Mouse (Mus musculus) liver, embryonic 14.5 days (tissue): ENCODE data around the gene Pphln1. TPM values are rescaled to one million over a fixed set of nuclear protein-coding genes. Genes with fewer than 3 reads are reported as not detected.

Experiments used
- ATAC-seq: fragments of 200-750 bp; cut with Nextera tagmentation; 2 replicates; pipeline ENCODE4 v1.8.0; 2017; ENCODE audit warnings: moderate number of reproducible peaks, mild to moderate bottlenecking, moderate library complexity; ENCODE audit not compliant: insufficient read depth
- DNase-seq, 3 experiments: peaks; one replicate each; pipeline ENCODE4 v3.0.0-alpha.2; 2012 to 2013; ENCODE audit warnings: low read depth in 3 of 3, low spot score in 3 of 3
- H3K27ac ChIP-seq: fragments of 300-500 bp; sonication (generic); 2 replicates; pipeline ENCODE4 v1.5.1; 2014; ENCODE audit warnings: moderate library complexity, mild to moderate bottlenecking, control low read depth, inconsistent platforms
- H3K27me3 ChIP-seq: fragments of 300-500 bp; sonication (generic); 2 replicates; pipeline ENCODE4 v1.6.1; 2014; ENCODE audit warnings: mild to moderate bottlenecking, low read length, moderate library complexity; ENCODE audit not compliant: control insufficient read depth, insufficient read depth
- H3K36me3 ChIP-seq: fragments of 300-500 bp; sonication (generic); replicated peaks from 2 replicates; pipeline ENCODE4 v1.6.1; 2014; ENCODE audit warnings: low read depth; ENCODE audit not compliant: control insufficient read depth, insufficient read depth
- H3K4me1 ChIP-seq, 2 experiments: fragments of 200-500 bp in 1 of 2; fragments of 300-500 bp in 1 of 2; sonication (generic) in 1 of 2; replicated peaks; 2 replicates each; pipeline ENCODE4 v1.6.1; 2012 to 2014; ENCODE audit warnings: antibody characterized with exemption in 1 of 2, inconsistent platforms in 1 of 2, low read length in 1 of 2; ENCODE audit not compliant: control insufficient read depth in 2 of 2, insufficient read depth in 2 of 2
- H3K4me2 ChIP-seq: fragments of 300-500 bp; sonication (generic); 2 replicates; pipeline ENCODE4 v1.6.1; 2014; ENCODE audit warnings: low read depth, mild to moderate bottlenecking, control low read depth, moderate library complexity
- H3K4me3 ChIP-seq, 2 experiments: fragments of 200-500 bp in 1 of 2; fragments of 300-500 bp in 1 of 2; sonication (generic) in 1 of 2; 2 replicates each; pipeline ENCODE4 v1.5.1; 2012 to 2014; ENCODE audit warnings: low read depth in 2 of 2, low read length in 2 of 2, mild to moderate bottlenecking in 2 of 2, control low read depth in 1 of 2, inconsistent platforms in 1 of 2, moderate library complexity in 1 of 2; ENCODE audit not compliant: insufficient read depth in 1 of 2
- H3K9ac ChIP-seq: fragments of 300-500 bp; sonication (generic); replicated peaks from 2 replicates; pipeline ENCODE4 v1.6.1; 2014; ENCODE audit warnings: mild to moderate bottlenecking, control low read depth, moderate library complexity
- H3K9me3 ChIP-seq: fragments of 300-500 bp; sonication (generic); 2 replicates; pipeline ENCODE4 v1.6.1; 2016; ENCODE audit warnings: low read length, mixed read lengths; ENCODE audit not compliant: control insufficient read depth
- CTCF ChIP-seq: IDR thresholded peaks from 2 replicates; pipeline ENCODE4 v1.5.1; 2016; ENCODE audit warnings: antibody characterized with exemption, low read depth, control low read depth
- EP300 ChIP-seq: IDR thresholded peaks from 2 replicates; pipeline ENCODE4 v1.6.1; 2016; ENCODE audit warnings: antibody characterized with exemption, low read depth
- WGBS: fragments of 180-500 bp; shearing (Covaris S2); extraction: QIAGEN DNeasy Blood & Tissue Kit; methylation state at CpG from one replicate; pipeline ENCODE4 v1.1.7; 2014; ENCODE audit not compliant: insufficient replicate concordance; 5-methylcytosine and 5-hydroxymethylcytosine counted together
- polyA plus RNA-seq, 2 experiments: library from polyadenylated mRNA; depleted of rRNA in 1 of 2; stranded (reverse) in 1 of 2; unstranded in 1 of 2; fragments of >200 nt; fragmentation: Nextera tagmentation in 1 of 2; extraction: Ambion mirVana in 1 of 2; gene quantifications; 2 replicates each; pipeline versions ENCODE4 v1.2.1 to v1.2.3; 2012 to 2014

The Pphln1 gene
- polyA plus RNA-seq, 2 experiments: 9.6 to 9.7 TPM

DNA sequence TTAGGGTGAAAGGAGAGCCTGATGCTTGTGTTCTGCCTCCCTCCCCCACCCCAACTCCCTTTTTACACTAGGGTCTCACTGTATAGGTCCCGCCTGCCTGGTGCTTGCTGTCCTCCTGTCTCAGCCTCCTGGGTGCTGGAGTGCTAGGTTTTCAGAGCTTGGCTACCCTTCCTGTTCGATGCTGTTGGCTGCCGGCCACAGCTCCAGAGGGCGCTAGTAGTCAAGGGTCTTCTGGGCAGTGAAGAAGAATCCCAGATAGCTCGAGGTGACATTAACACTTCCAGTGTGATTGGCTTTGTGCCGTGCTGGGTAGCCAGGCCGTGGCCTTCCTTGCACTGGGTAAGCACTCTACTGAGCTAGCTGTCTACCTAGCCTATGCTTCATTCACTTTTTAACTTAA, 22.4 kb downstream of the Pphln1 start:
- DNase-seq (no peak), ATAC-seq (no peak)
- TF ChIP-seq CTCF: peak; percentile 39
- TF ChIP-seq EP300: no peak
- H3K36me3 ChIP-seq: no peaks in the 10 kb centered on the region; the same call in 1 of the 2 replicates
- no peak overlapping the region for H3K4me2 ChIP-seq
- H3K9ac ChIP-seq: no peak overlapping the region
- no peaks in the 10 kb centered on the region for H3K4me1 ChIP-seq
- WGBS: 74% methylated on average over 7 of the region's 7 CpGs
- no peaks in the 10 kb centered on the region for H3K27me3 ChIP-seq
- no peaks in the 10 kb centered on the region for H3K9me3 ChIP-seq
- no peak overlapping the region for H3K27ac ChIP-seq
- H3K4me3 ChIP-seq: no peak overlapping the region

DNA sequence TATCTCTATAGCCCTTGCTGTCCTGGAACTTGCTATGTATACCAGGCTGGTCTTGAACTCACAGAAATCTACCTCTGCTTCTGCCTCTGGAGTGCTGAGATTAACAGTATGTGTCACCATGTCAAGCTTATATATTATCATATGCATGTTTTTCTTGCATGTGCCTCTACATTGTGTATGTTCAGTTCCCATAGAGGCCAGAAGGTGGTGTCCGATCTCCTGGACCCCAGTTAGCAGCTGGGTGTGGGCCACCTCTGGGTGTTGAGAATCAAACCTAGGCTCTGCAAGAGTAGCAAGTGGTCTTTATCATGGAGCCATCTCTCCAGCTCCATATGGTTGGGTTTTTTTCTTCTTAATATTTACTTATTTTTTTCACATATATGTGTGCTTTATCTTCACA, 24.4 kb downstream of the Pphln1 start:
- no peak overlapping the region for H3K4me2 ChIP-seq
- 88% methylated on average over 1 of the region's 1 CpGs for WGBS

GRCm38 (mm10) chr15:93433811-93434210, 35.7 kb downstream of the Pphln1 start:
- DNase-seq: no peak
- ATAC-seq: no peak
- Histone ChIP-seq H3K4me1 (no peaks in the 10 kb centered on the region), H3K36me3 (peaks cover 3% of the 10 kb centered on the region; the same call in 1 of the 2 replicates), H3K4me3 (no peak overlapping the region), H3K9ac (no peak overlapping the region), H3K27ac (no peak overlapping the region), H3K9me3 (no peaks in the 10 kb centered on the region), H3K27me3 (no peaks in the 10 kb centered on the region), H3K4me2 (no peak overlapping the region)
- WGBS: 72% methylated on average over 11 of the region's 11 CpGs
- TF ChIP-seq EP300 (no peak), CTCF (no peak)

More for the DNA sequence above, 24.4 kb downstream of the Pphln1 start:
- Histone ChIP-seq H3K4me1 (no peaks in the 10 kb centered on the region), H3K9ac (no peak overlapping the region), H3K27me3 (no peaks in the 10 kb centered on the region), H3K27ac (no peak overlapping the region), H3K4me3 (no peak overlapping the region), H3K36me3 (no peaks in the 10 kb centered on the region; the same call in 1 of the 2 replicates), H3K9me3 (no peaks in the 10 kb centered on the region)
- no peak for TF ChIP-seq EP300
- peak; percentile 23; the same call in 1 of the 2 replicates for TF ChIP-seq CTCF
- DNase-seq: no peak
- ATAC-seq: no peak

DNA sequence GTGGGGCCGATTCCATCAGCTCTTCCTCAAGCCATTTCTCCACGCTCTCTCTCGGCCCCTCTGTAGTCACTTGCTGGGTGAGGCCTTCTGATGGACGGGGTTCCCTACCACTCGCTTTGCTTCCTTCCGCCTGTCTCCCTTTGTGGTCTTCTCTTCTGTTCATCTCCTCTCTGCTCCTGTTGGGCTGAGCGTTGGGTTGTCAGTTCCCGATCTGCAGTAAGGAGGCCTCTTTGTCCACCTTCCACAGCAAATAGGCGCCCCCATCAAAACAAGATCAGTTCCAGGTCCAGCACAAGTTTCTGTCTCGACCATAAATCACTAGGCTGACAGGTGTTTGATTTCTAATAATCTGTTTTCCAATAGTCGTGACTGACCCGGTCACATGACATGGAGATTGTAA, 37.8 kb downstream of the Pphln1 start:
- Histone ChIP-seq H3K9me3 (no peaks in the 10 kb centered on the region), H3K4me3 (no peak overlapping the region), H3K36me3 (peaks cover 3% of the 10 kb centered on the region), H3K4me1 (no peaks in the 10 kb centered on the region), H3K27me3 (no peaks in the 10 kb centered on the region), H3K9ac (no peak overlapping the region), H3K4me2 (no peak overlapping the region), H3K27ac (no peak overlapping the region)
- TF ChIP-seq CTCF (no peak), EP300 (no peak)
- WGBS: 78% methylated on average over 12 of the region's 12 CpGs
- ATAC-seq (no peak), DNase-seq (no peak)

GRCm38 (mm10) chr15:93438663-93439062, 40.5 kb downstream of the Pphln1 start:
- Histone ChIP-seq H3K27ac (no peak overlapping the region), H3K4me2 (no peak overlapping the region), H3K4me3 (no peak overlapping the region), H3K36me3 (peaks cover 11% of the 10 kb centered on the region), H3K9ac (no peak overlapping the region), H3K27me3 (no peaks in the 10 kb centered on the region), H3K4me1 (no peaks in the 10 kb centered on the region), H3K9me3 (no peaks in the 10 kb centered on the region)
- WGBS: 56% methylated on average over 5 of the region's 5 CpGs
- 0 out of 2 replicates have a peak, but pooled peaks have one; percentile 35 for ATAC-seq
- DNase-seq: peak; percentile 10 to 16 (median 14)
- peak; percentile 88 for TF ChIP-seq CTCF
- no peak for TF ChIP-seq EP300
